Mouse (Mus musculus): ENCODE data around the gene Ezr.
A peak's percentile ranks its signal among the peaks of the same experiment; 100 is the strongest.
"Not testable (repeated sequence)": the region's sequence is repeated elsewhere in the genome, so short reads cannot be mapped to it uniquely, and the experiment has no call there.

Gene Ezr

GRCm38 (mm10) chr17:6743039-6743575, 39.5 kb downstream of the Ezr start:
- no peak for DNase-seq (ENCODE audit: low spot score)

GRCm38 (mm10) chr17:6742083-6743038, 40.2 kb downstream of the Ezr start:
- DNase-seq (ENCODE audit: low spot score) = peak; percentile 4

GRCm38 (mm10) chr17:6741271-6741670, 41.3 kb downstream of the Ezr start:
- DNase-seq (ENCODE audit: low spot score) = no peak

DNA sequence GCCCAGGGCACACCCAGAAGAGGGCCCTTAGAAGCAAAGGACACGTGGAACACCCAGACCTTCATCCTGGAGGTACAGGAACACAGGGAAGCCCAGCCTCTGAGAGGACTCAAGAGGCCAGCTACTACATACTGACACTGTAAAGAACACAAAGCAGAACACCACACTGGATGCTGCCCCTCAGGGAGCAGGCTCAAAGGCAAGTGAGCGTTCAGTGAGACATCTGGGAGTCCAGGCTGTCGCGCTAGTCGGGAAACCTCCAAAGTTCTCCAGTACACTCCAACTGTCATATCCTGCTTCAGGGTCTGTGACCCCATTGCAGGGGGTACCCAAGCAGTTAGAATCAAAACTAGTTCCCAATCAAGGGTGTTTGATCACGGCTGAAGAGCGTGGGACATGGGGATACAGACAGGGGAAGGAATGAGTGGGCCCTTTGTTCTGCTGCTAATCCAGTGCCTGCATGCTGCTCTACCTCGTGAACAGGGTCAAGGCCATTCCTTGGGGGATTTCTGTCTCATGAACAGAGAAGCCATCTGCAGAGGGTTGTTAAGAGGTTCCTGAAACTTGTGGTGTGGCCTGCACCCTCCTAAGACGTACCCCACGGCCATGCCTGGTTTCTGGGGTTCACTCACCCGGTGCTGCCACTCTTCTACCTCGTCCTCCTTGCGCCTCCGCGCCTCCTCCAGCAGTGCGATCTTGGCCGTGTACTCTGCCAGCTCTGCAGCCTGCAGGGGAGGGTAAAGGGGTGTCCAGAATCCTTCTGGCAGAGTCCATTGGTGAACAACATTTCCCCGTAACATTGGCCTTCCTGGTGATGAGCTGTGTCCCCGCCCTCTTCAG, 42.0 kb downstream of the Ezr start:
- DNase-seq (ENCODE audit: low spot score) = no peak

- DNase-seq (ENCODE audit: low spot score) = no peak
Measured at GRCm38 (mm10) chr17:6739756-6740155, 42.8 kb downstream of the Ezr start.

GRCm38 (mm10) chr17:6739266-6739665, 43.3 kb downstream of the Ezr start:
- no peak for DNase-seq (ENCODE audit: low spot score)

GRCm38 (mm10) chr17:6738836-6739235, 43.7 kb downstream of the Ezr start:
- no peak for DNase-seq (ENCODE audit: low spot score)

GRCm38 (mm10) chr17:6737273-6737997, 45.1 kb downstream of the Ezr start:
- DNase-seq (ENCODE audit: low spot score) = no peak

DNA sequence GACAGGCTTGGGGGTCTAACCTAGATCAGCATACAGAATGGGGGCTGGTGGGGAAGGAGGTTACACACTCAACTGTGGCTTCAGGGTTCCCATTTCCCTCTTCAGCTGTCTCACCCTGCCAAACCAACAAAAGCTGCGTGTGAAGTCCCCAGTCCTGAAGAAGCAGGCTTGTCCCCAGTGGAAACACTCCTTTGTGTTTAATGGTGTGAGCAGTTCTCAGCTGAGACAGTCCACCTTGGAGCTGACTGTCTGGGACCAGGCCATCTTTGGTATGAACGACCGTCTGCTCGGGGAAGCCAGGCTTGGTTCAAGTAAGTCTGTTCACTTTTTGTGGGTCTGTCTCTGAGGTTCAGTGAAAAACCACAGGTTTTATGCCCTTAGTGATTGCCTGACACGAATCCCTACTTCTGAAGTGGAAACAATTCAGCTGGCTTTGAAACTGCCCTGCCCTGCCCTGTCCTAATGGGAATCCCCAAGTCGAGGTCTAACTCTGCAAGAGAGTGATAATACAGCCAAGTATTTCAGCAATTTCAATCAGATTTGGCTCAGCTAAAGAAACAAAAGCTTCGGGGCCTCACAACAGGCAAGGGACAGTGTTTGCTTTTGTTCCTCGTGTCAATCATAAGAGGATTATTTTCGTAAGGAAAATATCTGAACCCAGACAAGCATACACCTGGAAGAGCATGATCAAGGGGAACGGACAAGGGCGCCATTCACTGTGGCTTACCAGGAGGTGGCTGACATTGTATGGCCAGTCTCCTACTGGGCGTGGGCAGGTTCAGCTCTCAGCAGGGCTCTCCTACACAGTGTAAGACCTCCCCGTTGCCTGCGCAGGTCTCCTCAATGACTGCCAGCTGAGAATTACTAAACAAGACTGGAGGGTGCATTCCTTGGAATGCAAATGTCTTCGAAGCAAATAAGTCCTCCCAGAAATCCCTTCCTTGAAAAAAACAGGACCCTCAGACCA, 46.0 kb downstream of the Ezr start:
- DNase-seq (ENCODE audit: low spot score) = no peak

- DNase-seq (ENCODE audit: low spot score) = no peak
Measured at GRCm38 (mm10) chr17:6734746-6735441, 47.7 kb downstream of the Ezr start.

GRCm38 (mm10) chr17:6733322-6733875, 49.2 kb downstream of the Ezr start:
- no peak for DNase-seq (ENCODE audit: low spot score)

DNA sequence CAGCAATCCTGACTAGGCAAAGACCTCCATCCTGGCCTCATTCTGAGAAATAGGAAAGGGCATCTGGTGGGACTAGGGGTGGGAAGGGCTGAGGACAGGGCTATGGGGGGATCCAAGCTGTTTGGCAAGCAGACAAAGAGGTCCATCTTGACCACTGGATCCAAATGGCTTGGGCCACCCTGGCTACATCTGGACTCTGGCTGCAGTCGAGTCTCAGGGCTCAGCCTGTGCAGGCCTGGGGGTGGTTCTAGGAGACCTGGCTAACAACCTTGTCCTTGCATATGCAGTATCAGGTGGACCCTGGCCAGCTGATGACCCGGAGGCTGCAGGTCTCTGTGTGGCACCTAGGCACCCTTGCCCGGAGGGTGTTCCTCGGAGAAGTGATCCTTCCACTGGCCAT, 49.9 kb downstream of the Ezr start:
- no peak for DNase-seq (ENCODE audit: low spot score)

GRCm38 (mm10) chr17:6731634-6732033, 51.0 kb downstream of the Ezr start:
- no peak for DNase-seq (ENCODE audit: low spot score)

- no peak for DNase-seq (ENCODE audit: low spot score)
Measured at GRCm38 (mm10) chr17:6731132-6731531, 51.5 kb downstream of the Ezr start.

DNA sequence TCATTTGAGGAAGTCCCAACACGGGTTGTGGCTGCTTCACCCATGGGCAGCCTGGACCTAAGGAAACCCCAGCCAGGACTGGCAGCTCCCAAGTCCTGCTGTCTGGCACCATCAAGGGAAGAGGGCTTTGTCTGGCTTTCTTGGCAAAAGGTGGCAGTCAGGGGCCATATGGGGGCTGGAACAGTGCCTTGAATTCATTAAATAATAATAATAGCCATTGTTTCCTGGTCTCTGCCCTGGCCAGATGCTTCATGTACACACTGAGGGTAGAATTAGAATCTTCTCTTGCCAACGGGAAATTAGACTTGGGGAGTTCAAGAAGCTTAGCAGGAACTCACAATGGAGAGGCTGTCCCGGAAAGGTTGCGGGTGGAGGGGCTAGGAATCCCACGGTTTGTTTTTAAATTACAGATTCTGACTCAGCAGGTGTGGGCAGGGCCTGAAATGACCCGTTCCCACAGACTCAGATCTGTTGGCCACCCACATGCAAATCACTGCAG, 53.3 kb downstream of the Ezr start:
- no peak for DNase-seq (ENCODE audit: low spot score)

GRCm38 (mm10) chr17:6727996-6728610, 54.5 kb downstream of the Ezr start:
- DNase-seq (ENCODE audit: low spot score) = no peak

DNA sequence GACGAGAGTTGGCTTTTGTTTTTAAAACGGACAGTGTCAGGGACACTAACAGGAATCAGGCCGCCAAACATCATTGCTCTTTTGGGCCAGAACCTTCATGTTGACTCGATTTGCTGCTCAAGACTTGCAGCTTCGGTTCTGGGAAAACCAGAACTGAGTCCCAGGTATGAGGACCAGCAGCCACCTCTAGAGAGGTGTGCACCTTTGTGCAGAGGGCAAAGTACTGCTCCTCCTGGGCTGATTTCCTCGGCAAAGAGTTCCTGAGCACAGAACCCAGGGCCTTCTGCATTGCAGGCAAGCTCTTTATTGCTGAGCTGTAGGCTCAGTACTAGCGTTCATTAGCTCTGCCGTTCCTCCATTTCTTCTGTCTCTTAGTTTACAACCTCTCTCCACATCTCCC, 68.6 kb downstream of the Ezr start:
- DNase-seq (ENCODE audit: low spot score) = not testable (repeated sequence)

GRCm38 (mm10) chr17:6713483-6713882, 69.1 kb downstream of the Ezr start:
- not testable (repeated sequence) for DNase-seq (ENCODE audit: low spot score)

GRCm38 (mm10) chr17:6708194-6708593, 74.4 kb downstream of the Ezr start:
- DNase-seq (ENCODE audit: low spot score) = not testable (repeated sequence)
